Mouse (Mus musculus): Measurements from ENCODE around the gene 2810004N23Rik. TPM values are rescaled to one million over a fixed set of nuclear protein-coding genes. Genes with fewer than 3 reads are reported as not detected.
A peak's percentile ranks its signal among the peaks of the same experiment; 100 is the strongest.

2810004N23Rik gene
- polyA plus RNA-seq, 1 experiment: 15.7 TPM

GRCm38 (mm10) chr8:124792186-124792585 lies 70.7 kb downstream of the 2810004N23Rik start:
- 1% methylated on average over 32 of the region's 32 CpGs for WGBS
- DNase-seq: peak; percentile 79 to 80
- TF ChIP-seq CTCF (IDR thresholded peaks at IDR 0.05; ENCODE audit: borderline replicate concordance, insufficient read depth, low read depth, low read length) (no peak), POLR2A (IDR thresholded peaks at IDR 0.05; ENCODE audit: borderline replicate concordance, insufficient read depth, low read length) (no peak)
- peaks cover 11% of the 10 kb centered on the region for H3K4me1 ChIP-seq (ENCODE audit: control insufficient read depth, insufficient read depth, low read length)
- no peaks in the 10 kb centered on the region for H3K27me3 ChIP-seq (ENCODE audit: control insufficient read depth, insufficient read depth, low read length)
- H3K4me3 ChIP-seq (replicated peaks; ENCODE audit: insufficient read depth, low read depth, low read length): peak overlapping the region; percentile 79
- H3K27ac ChIP-seq (ENCODE audit: insufficient read depth, low read length): peak overlapping the region; percentile 23

GRCm38 (mm10) chr8:124791751-124792150 lies 71.2 kb downstream of the 2810004N23Rik start:
- Histone ChIP-seq H3K27ac (ENCODE audit: insufficient read depth, low read length) (peak overlapping the region; percentile 23; the same call in 1 of the 2 replicates), H3K4me3 (replicated peaks; ENCODE audit: insufficient read depth, low read depth, low read length) (peak overlapping the region; percentile 79), H3K27me3 (ENCODE audit: control insufficient read depth, insufficient read depth, low read length) (no peaks in the 10 kb centered on the region), H3K4me1 (ENCODE audit: control insufficient read depth, insufficient read depth, low read length) (peaks cover 11% of the 10 kb centered on the region)
- no peak for DNase-seq
- TF ChIP-seq POLR2A (IDR thresholded peaks at IDR 0.05; ENCODE audit: borderline replicate concordance, insufficient read depth, low read length): no peak
- no peak for TF ChIP-seq CTCF (IDR thresholded peaks at IDR 0.05; ENCODE audit: borderline replicate concordance, insufficient read depth, low read depth, low read length)
- 35% methylated on average over 4 of the region's 4 CpGs for WGBS

GRCm38 (mm10) chr8:124790676-124791075 lies 72.2 kb downstream of the 2810004N23Rik start:
- 85% methylated on average over 4 of the region's 4 CpGs for WGBS
- no peak for DNase-seq
- Histone ChIP-seq H3K4me3 (replicated peaks; ENCODE audit: insufficient read depth, low read depth, low read length) (no peak overlapping the region), H3K4me1 (ENCODE audit: control insufficient read depth, insufficient read depth, low read length) (peaks cover 7% of the 10 kb centered on the region), H3K27ac (ENCODE audit: insufficient read depth, low read length) (no peak overlapping the region), H3K27me3 (ENCODE audit: control insufficient read depth, insufficient read depth, low read length) (no peaks in the 10 kb centered on the region)
- TF ChIP-seq CTCF (IDR thresholded peaks at IDR 0.05; ENCODE audit: borderline replicate concordance, insufficient read depth, low read depth, low read length): no peak
- TF ChIP-seq POLR2A (IDR thresholded peaks at IDR 0.05; ENCODE audit: borderline replicate concordance, insufficient read depth, low read length): no peak

Other genes starting within 250 kb of the 2810004N23Rik start
- gene 2310022B05Rik, start 199.8 kb downstream of the 2810004N23Rik start, polyA plus RNA-seq (2012; rRNA removed): 63.8 and 67.8 TPM in 2 replicates
- gene Ttc13, start 141.1 kb downstream of the 2810004N23Rik start, polyA plus RNA-seq (2012; rRNA removed): 39.1 and 41.6 TPM in 2 replicates
- 19.5 and 20.3 TPM in 2 replicates for gene Arv1, start 141.0 kb downstream of the 2810004N23Rik start, polyA plus RNA-seq (2012; rRNA removed)
- gene Fam89a, start 111.3 kb downstream of the 2810004N23Rik start, polyA plus RNA-seq (2012; rRNA removed): 1.2 and 1.3 TPM in 2 replicates
- gene Trim67, start 70.0 kb downstream of the 2810004N23Rik start, polyA plus RNA-seq (2012; rRNA removed): 19.4 and 23.3 TPM in 2 replicates
- gene Gnpat, start 87 bp downstream of the 2810004N23Rik start, polyA plus RNA-seq (2012; rRNA removed): 98.3 and 100 TPM in 2 replicates
- 16.2 and 18.2 TPM in 2 replicates for gene Exoc8, start 34.6 kb upstream of the 2810004N23Rik start, polyA plus RNA-seq (2012; rRNA removed)
- 18.5 and 19.5 TPM in 2 replicates for gene Sprtn, start 34.8 kb upstream of the 2810004N23Rik start, polyA plus RNA-seq (2012; rRNA removed)
- gene Egln1, start 86.2 kb upstream of the 2810004N23Rik start, polyA plus RNA-seq (2012; rRNA removed): 58.1 and 58.8 TPM in 2 replicates
- 185 and 201 TPM in 2 replicates for gene Tsnax, start 149.9 kb upstream of the 2810004N23Rik start, polyA plus RNA-seq (2012; rRNA removed)
- 1.2 and 1.4 TPM in 2 replicates for gene Disc1, start 191.1 kb upstream of the 2810004N23Rik start, polyA plus RNA-seq (2012; rRNA removed)

All from cerebellum, adult 2 months (tissue).